Mouse (Mus musculus) thymus, postnatal 36 days (tissue): ENCODE results near the gene Gm20388.
A peak's percentile ranks its signal among the peaks of the same experiment; 100 is the strongest.
"Not testable (repeated sequence)": the region's sequence is repeated elsewhere in the genome, so short reads cannot be mapped to it uniquely, and the experiment has no call there.

Experiments
- DNase-seq, 2 experiments: peaks; one replicate each; pipeline ENCODE4 v3.0.0; 2022; ENCODE audit warnings: mixed read lengths in 2 of 2

The Gm20388 gene

DNA sequence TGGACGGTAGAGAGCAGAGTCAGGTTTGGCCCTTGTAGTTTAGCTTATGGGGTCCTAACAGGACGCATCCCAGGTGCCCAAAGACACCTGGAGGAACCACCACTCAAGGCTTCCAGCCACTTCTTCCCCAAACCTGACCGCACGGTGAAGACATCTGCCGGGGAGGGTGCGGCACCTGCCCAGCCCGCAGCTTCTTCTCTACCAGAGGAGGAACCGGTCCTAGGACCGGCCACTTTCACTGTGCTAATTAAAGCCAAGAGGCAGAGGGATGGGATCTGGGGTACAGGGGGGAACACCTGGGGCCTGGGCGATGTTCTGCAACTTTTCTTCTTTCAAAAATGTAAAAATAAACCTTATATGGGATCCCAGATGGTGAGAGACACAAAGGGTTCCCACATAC lies 866.5 kb downstream of the Gm20388 start:
- DNase-seq: no peak

DNA sequence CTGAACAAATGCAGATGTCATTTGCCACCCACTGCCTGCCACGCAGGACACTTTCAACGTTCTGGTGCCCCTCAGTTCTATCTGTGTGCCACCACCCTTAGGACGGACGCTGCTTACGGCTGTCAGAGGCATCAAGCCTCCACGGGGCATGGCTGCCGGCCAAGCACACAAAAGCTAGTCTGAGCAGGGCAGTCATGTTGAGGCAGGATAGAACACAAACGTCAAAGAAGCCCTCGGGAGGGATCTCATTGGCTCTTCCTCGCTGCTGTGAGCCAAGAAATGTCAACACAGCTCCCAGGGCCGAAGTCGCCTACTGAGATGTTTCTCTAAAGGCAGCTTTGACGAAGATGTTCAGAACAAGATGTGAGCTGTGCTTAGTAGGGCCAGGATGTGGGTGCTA lies 867.1 kb downstream of the Gm20388 start:
- DNase-seq: no peak

DNA sequence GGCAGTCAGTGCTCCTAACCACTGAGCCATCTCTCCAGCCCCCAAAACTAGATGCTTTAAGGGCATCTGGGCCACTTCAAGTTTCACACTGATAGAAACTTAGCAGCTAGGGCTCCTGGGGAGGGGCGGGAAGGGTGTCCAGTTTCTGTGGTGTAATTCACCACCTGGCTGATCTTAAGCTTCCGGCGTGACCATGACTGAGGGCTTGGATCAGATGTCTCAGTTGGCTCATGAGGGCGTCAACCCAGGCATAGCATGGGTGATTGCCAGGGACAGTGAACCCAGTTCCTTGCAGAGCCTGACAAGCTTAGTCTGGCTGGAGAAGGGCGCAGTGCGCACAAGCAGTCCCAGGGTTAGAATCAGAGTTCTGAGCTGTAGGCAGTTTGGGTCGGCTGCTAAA lies 868.5 kb downstream of the Gm20388 start:
- DNase-seq: no peak

DNA sequence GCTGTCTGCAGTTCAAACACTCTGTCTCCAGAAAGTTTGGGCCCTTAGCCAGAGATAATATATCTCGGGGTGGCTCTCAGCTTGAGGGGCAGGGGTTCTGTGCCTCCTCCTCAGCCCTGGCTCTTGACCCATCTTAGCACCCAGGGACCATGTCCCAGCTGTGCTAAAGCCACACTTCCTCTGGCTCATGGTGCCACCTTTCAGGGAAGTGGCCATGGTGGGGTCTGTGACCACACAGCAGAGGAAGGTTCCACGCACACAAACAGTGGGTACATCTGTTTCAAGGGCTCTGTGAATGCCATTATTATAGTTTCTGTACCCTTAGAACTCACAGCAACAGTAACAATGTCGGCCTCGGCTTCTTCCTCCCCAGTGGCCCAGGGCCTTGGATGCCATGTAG lies 873.1 kb downstream of the Gm20388 start:
- no peak for DNase-seq

- no peak for DNase-seq
Measured at GRCm38 (mm10) chr8:120786753-120787152, 876.1 kb downstream of the Gm20388 start.

- no peak for DNase-seq
Measured at GRCm38 (mm10) chr8:120787631-120788030, 877.0 kb downstream of the Gm20388 start.

DNA sequence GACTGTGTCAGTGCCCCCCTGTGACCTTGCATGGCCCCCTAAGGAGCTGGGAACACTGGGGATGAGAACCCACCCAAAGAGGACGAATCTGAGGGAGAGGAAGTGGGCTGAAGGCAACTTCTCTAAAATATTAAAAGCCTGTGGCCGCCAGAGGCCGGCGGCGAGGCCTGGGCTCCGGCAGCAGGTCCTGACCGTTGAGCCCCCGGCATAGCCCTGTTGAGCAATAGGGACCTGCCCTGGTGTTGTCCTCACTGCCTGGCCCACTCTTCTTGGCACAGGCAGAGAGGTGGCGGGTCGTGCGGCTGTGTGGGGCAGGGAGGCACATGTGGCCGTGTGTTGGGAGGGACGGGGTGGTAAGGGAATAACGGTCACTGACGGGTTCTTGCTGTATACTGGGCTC lies 882.1 kb downstream of the Gm20388 start:
- no peak for DNase-seq

- peak; percentile 81 to 82 for DNase-seq
Measured at GRCm38 (mm10) chr8:120795944-120796635, 885.4 kb downstream of the Gm20388 start.

GRCm38 (mm10) chr8:120797019-120797727 lies 886.5 kb downstream of the Gm20388 start:
- peak; percentile 26 to 43 for DNase-seq

DNA sequence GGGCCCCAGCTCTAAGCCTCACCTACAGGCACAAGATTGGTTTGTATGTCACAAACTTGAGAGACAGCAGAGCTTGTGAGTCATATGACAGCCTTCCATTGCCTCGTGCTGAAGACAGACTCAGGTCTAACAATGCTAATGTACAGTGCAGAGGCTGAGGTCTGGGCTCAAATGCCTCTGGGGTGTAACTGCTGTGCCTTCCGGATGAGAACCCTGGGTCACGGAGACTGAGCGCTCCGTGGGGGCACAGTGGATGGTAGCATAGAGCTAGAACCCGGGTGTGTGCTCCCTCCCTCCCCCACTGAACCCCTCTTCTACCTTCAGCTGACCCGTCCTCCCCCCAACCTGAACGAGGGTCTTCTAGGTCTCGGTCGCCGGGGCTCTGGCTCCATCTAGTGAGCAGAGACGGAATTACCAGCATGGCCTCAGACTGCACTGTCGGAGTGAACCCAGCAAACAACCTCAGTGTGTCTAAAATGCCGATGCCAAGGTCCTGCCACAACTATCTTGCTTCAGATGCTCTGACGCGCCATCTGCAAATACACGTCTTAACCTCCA lies 889.7 kb downstream of the Gm20388 start:
- DNase-seq: peak; percentile 62 to 71

DNA sequence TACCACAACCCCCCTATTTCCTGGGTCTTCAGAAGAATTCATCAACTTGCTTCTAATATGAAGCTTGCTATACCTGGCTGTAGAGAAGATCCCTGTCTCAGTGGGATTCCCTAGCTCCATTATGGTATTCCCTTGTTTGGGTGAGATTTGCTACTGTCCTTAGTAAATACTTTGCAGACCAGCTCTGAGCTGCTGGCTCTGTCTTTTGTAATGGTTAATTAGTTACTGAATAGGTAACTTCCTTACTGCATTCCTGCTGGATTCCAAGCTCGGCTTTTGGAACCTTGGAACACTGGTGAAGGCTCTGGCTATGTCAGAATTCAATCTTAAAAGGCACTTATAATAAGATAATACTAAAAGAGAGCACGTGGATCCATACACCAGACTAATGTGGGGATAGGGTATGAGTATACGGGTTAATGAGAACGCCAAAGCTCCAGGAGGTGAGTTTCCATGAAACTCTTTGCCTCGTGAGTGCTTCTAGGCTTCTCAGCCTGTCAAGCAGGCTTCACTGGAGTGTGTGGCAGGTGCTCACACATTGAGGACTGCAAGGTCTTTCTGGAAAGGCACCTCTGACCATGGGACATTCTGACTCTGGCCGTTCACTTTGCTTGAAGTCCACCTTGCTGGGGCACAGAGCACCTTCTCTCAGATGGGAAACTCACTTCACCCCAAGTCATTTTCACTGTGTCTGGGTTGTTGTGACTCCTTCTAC lies 893.2 kb downstream of the Gm20388 start:
- DNase-seq: not testable (repeated sequence)

GRCm38 (mm10) chr8:120804741-120805140 lies 894.1 kb downstream of the Gm20388 start:
- no peak for DNase-seq

DNA sequence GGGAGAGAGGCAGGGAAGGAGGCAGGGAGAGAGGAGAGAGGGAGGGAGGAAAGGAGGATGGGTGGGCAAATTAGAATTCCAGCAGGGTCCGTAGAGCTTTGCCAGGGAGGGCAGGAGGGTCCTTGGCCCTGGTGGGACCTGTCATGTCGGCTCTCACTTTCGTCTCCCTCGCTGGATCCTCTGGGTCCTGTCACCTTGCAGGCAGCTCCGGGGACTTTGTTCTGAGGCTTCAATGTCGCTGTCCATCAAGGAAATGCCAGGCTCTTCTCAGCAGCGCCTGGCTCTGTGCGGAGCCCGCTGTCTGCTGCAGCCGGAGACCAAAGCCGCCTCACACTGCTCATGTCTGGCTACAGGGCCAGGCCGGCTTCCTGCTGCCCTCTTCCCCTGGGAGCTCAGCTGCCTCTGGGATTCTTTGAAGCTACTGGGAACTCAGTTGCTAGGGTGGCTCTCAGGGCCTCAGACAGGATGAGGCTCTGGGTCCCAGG lies 896.2 kb downstream of the Gm20388 start:
- DNase-seq: no peak

DNA sequence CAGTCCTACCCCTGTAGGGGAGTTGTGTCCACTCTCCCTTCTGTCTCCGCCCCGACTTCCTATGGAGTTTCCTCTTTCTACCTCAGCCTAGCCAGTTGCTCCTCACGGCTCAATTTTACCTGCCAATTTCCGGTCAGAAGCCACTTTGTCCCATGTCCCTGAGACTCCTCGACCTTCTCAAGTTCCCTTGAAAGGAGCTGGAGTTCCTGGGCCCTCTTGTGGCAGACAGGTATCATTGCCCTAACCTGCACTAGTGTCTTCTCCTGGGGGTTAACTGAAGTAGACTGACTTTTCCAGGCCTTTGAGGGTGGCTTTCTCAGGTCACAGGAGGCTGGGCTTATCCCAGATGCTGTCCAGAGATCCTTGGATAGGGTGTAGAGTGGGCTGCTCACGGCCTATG lies 897.1 kb downstream of the Gm20388 start:
- DNase-seq: no peak

DNA sequence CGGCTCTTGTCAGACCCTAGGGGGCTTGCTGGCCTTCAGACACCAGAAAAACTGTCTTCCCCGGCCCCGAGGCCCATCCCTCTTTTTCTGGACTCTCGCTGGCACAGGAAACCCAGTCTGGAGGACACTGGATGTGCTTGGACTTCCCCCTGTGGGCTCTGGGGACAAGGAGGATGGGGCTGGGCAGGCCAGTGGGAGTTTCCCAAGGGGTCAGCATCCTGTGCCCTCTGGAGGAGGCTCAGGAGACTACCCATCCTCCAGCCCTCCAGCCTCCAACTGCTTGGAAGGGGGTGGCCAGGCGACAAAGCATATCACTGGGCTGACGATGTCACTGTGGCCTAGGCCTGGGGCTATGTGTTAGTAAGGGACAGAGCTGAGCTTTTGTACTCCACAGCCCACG lies 898.4 kb downstream of the Gm20388 start:
- no peak for DNase-seq

GRCm38 (mm10) chr8:120811953-120812352 lies 901.3 kb downstream of the Gm20388 start:
- no peak for DNase-seq

GRCm38 (mm10) chr8:120813028-120813427 lies 902.4 kb downstream of the Gm20388 start:
- DNase-seq: no peak

- no peak for DNase-seq
Measured at GRCm38 (mm10) chr8:120813839-120814238, 903.2 kb downstream of the Gm20388 start.

DNA sequence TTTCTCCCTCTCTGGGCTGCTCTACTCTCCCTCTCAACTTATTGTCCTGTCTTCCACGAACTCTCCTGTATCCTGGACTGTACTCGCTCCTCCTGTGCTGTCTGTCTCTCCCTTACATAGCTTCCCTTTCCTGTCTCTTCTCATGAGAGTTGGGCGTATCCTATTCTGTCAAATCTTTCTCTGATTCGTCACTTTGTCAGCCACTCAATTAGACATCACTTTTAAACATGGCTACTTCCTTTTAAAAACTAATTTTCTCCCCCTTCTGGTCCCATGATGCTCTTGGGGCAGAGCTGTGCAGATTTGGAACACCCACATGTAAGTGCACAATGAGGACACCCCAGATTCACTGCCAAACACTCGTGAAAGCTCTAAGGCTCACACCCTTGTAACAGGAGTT lies 905.7 kb downstream of the Gm20388 start:
- DNase-seq: no peak

GRCm38 (mm10) chr8:120819906-120820305 lies 909.3 kb downstream of the Gm20388 start:
- DNase-seq: no peak

DNA sequence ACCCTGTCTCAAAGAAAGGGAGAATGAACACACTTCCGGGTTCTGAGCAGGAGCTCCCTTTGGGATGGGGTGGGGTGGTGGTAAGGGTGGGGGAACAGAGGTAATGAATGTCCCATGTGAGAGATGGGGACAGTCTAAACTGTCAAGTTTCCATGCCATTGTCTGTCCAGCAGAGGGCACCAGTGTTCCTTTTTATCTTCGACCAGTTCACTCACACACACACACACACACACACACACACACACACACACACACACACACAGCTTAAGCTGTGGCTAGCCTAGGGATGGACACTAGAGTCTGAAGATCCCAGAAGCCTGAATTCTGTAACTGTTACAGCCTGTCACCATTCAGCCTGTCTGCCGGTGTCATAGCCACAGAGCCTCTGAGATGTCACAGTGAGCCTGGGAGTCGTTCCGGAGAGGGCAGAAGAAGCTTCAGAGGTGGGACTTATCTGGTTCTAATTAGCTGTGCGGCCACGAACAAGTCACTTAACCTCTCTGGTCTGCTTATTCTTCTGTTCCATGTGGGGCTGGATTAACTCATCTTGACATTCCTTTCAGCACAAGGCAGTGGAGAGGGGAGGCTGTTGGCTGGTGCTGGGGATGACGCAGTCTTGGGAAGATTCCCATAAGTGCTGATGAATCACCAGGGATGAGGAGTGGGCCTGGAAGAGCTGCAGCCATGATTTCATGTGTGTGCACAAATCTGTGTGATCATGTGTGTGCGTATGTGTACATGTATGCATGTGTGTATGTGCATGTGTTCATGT lies 910.9 kb downstream of the Gm20388 start:
- peak in 1 of 2 experiments; percentile 26 for DNase-seq

DNA sequence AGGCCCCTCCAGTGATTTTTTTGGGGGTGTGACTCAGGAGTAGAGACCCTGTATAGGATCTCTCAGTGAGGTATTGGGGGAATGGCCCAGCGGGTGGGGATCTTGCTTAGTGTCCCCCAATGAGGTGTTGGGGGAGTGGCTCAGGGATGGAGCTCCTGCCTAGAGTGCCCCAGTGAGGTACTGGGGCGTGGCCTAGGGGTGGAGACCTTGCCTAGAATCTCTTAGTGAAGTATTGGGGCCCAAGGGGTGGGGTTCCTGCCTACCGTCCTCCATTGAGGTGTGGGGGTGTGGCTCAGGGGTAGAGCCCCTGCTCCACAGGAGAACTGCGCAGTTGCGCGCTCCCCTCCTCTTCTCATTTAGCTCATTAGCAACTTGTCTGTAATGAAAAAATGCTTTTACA lies 912.7 kb downstream of the Gm20388 start:
- no peak for DNase-seq

- DNase-seq: no peak
Measured at GRCm38 (mm10) chr8:120823887-120824286, 913.2 kb downstream of the Gm20388 start.
